Mouse (Mus musculus) gastrocnemius, adult 18-20 months (tissue): ENCODE data around the gene Scgb1b29. TPM values are rescaled to one million over a fixed set of nuclear protein-coding genes. Genes with fewer than 3 reads are reported as not detected.
"Not testable (repeated sequence)": the region's sequence is repeated elsewhere in the genome, so short reads cannot be mapped to it uniquely, and the experiment has no call there.

Experiments
- DNase-seq: peaks from one replicate; pipeline ENCODE4 v3.0.0; 2021; ENCODE audit warnings: low spot score
- long read RNA-seq, 2 experiments: library from polyadenylated mRNA; stranded (forward); transcript quantifications; one replicate each; pipeline ENCODE4 v2.0.0; 2021
- total RNA-seq, 2 experiments: library from RNA; stranded (reverse); gene quantifications; 2 replicates each; pipeline ENCODE4 v1.2.3; 2021

Scgb1b29 gene
- total RNA-seq, result not detected
- long read RNA-seq, experiment 1, result 0 reads
- long read RNA-seq, experiment 2, result 0 reads

GRCm38 (mm10) chr7:32441241-32441640 lies at the start of gene Scgb1b29:
Gene Scgb1b29 (plus strand): TSS chr7:32441541.
- DNase-seq, result not testable (repeated sequence)

- not testable (repeated sequence) for DNase-seq
Observed at GRCm38 (mm10) chr7:32428636-32429035, 12.7 kb upstream of the Scgb1b29 start.

Other genes with a start within 250 kb of the Scgb1b29 start
- not detected for gene Scgb2b11, start 230.4 kb upstream of the Scgb1b29 start, total RNA-seq
- gene Scgb1b11, start 218.7 kb upstream of the Scgb1b29 start, total RNA-seq, result not detected
- gene Scgb2b12, start 114.3 kb upstream of the Scgb1b29 start, total RNA-seq, result not detected
- not detected for gene Scgb1b12, start 107.4 kb upstream of the Scgb1b29 start, total RNA-seq